Mouse (Mus musculus) MEL (cell line): ENCODE results near the gene Pramel7.

Experiments
- HCFC1 ChIP-seq: IDR thresholded peaks from 2 replicates; pipeline ENCODE4 v1.6.1; 2012; ENCODE audit warnings: low read depth, mild to moderate bottlenecking, inconsistent platforms, low read length, improper control_type of control experiment, moderate library complexity
- MEF2A ChIP-seq: IDR thresholded peaks from 2 replicates; pipeline ENCODE4 v1.6.1; 2014; ENCODE audit warnings: low read depth, mild to moderate bottlenecking, inconsistent platforms, low read length, improper control_type of control experiment; ENCODE audit not compliant: poor library complexity, insufficient replicate concordance, severe bottlenecking; ENCODE audit errors: extremely low read depth
- POLR2A ChIP-seq, 2 experiments: IDR thresholded peaks; 2 replicates each; pipeline ENCODE4 v1.6.1; 2011 to 2012; ENCODE audit warnings: low read length in 2 of 2, mild to moderate bottlenecking in 2 of 2, control low read depth in 1 of 2, improper control_type of control experiment in 1 of 2, low read depth in 1 of 2, moderate library complexity in 1 of 2; ENCODE audit not compliant: control insufficient read depth in 1 of 2, insufficient read depth in 1 of 2, poor library complexity in 1 of 2
- SIN3A ChIP-seq: IDR thresholded peaks from 2 replicates; pipeline ENCODE4 v1.6.1; 2012; ENCODE audit warnings: low read length, improper control_type of control experiment, inconsistent platforms

GRCm38 (mm10) chr2:87520651-87521050 lies 23.8 kb upstream of the Pramel7 start:
- TF ChIP-seq POLR2A (IDR thresholded peaks at IDR 0.05; ENCODE audit: control insufficient read depth in 1 of 2, insufficient read depth in 1 of 2, low read depth in 1 of 2, low read length in 2 of 2, poor library complexity in 1 of 2): no peak
- TF ChIP-seq MEF2A: no peak
- no peak for TF ChIP-seq SIN3A
- TF ChIP-seq HCFC1: no peak
